Mouse (Mus musculus) CH12.LX (cell line): ENCODE measurements around the gene Tmem240.

Experiments
- CTCF ChIP-seq, 2 experiments: IDR thresholded peaks in 1 of 2; conservative IDR thresholded peaks in 1 of 2; 2 replicates each; pipeline ENCODE4 v1.5.1; 2011 to 2012; ENCODE audit warnings: low read depth in 2 of 2, low read length in 2 of 2, improper control_type of control experiment in 1 of 2, inconsistent platforms in 1 of 2, mild to moderate bottlenecking in 1 of 2, moderate library complexity in 1 of 2
- JUN ChIP-seq: IDR thresholded peaks from 2 replicates; pipeline ENCODE4 v1.6.1; 2011; ENCODE audit warnings: low read depth, mild to moderate bottlenecking, low read length, improper control_type of control experiment, moderate library complexity; ENCODE audit not compliant: insufficient read depth
- KAT2A ChIP-seq: IDR thresholded peaks from 2 replicates; pipeline ENCODE4 v1.6.1; 2012; ENCODE audit warnings: low read length, improper control_type of control experiment, inconsistent platforms; ENCODE audit not compliant: insufficient replicate concordance
- POLR2A ChIP-seq: IDR thresholded peaks from 2 replicates; pipeline ENCODE4 v1.6.1; 2011; ENCODE audit warnings: low read depth, mild to moderate bottlenecking, improper control_type of control experiment, low read length
- UBTF ChIP-seq: IDR thresholded peaks from 2 replicates; pipeline ENCODE4 v1.6.1; 2012; ENCODE audit warnings: low read depth, mild to moderate bottlenecking, inconsistent platforms, low read length, improper control_type of control experiment, moderate library complexity
- USF1 ChIP-seq: IDR thresholded peaks from 2 replicates; pipeline ENCODE4 v1.6.1; 2014; ENCODE audit warnings: low read depth, mild to moderate bottlenecking, inconsistent platforms, low read length, improper control_type of control experiment

DNA sequence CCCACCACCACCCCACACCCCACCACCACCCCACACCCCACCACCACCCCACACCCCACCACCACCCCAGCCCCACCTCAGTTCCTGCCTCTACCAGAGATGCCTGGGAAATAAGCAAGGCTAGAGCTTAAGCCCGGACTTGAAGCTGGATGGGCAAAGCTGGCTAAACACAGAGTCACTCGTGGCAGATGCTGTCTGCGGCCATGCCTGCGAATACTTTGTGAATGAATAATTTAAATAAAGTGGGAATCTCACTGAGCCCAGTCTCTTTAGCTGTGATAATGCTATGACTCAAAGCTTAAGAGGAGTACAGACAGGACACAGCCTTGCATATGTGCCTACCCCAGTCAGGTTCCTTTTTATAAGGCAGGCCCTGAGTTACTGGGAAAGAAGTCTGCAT is 44.9 kb downstream of the Tmem240 start:
- no peak for TF ChIP-seq USF1
- no peak for TF ChIP-seq CTCF (conservative IDR thresholded peaks at IDR 0.05 in 1 of 2, IDR thresholded peaks at IDR 0.05 in 1 of 2; ENCODE audit: low read depth in 2 of 2, low read length in 2 of 2)
- no peak for TF ChIP-seq POLR2A
- no peak for TF ChIP-seq KAT2A
- TF ChIP-seq UBTF = no peak
- TF ChIP-seq JUN = no peak
